Mouse (Mus musculus) myocyte (in vitro differentiated cells): Measurements from ENCODE around the gene Eppin.

Experiments used
- CEBPB ChIP-seq: IDR thresholded peaks from 2 replicates; pipeline ENCODE4 v1.6.1; 2011; ENCODE audit warnings: mild to moderate bottlenecking, moderate library complexity; ENCODE audit not compliant: poor library complexity, insufficient read depth, severe bottlenecking
- POLR2A ChIP-seq: IDR thresholded peaks from one replicate; pipeline ENCODE4 v1.6.1; 2011; ENCODE audit warnings: low read depth, mild to moderate bottlenecking, control low read depth, moderate library complexity; ENCODE audit not compliant: insufficient read length
- POLR2AphosphoS2 ChIP-seq: IDR thresholded peaks from one replicate; pipeline ENCODE4 v1.6.1; 2011; ENCODE audit warnings: low read depth, control low read depth; ENCODE audit not compliant: insufficient read length
- USF1 ChIP-seq: IDR thresholded peaks from one replicate; pipeline ENCODE4 v1.6.1; 2011; ENCODE audit warnings: low read depth, mild to moderate bottlenecking, control low read depth, moderate library complexity

- TF ChIP-seq USF1, result no peak
- TF ChIP-seq POLR2A, result no peak
- no peak for TF ChIP-seq POLR2AphosphoS2
- TF ChIP-seq CEBPB, result no peak
Observed at GRCm38 (mm10) chr2:164542132-164542531, 51.3 kb downstream of the Eppin start.
